Mouse (Mus musculus) liver, adult 2 months (tissue): ENCODE measurements around the gene Alox5ap.
A peak's percentile ranks its signal among the peaks of the same experiment; 100 is the strongest.

Source experiments
- CTCF ChIP-seq: fragments of 200-500 bp; IDR thresholded peaks from 2 replicates; pipeline ENCODE4 v1.5.1; 2011; ENCODE audit warnings: low read depth, low read length, control low read depth
- POLR2A ChIP-seq: fragments of 200-500 bp; IDR thresholded peaks from 2 replicates; pipeline ENCODE4 v1.6.1; 2011; ENCODE audit warnings: low read length, control low read depth; ENCODE audit not compliant: insufficient read depth; ENCODE audit errors: extremely low read depth

DNA sequence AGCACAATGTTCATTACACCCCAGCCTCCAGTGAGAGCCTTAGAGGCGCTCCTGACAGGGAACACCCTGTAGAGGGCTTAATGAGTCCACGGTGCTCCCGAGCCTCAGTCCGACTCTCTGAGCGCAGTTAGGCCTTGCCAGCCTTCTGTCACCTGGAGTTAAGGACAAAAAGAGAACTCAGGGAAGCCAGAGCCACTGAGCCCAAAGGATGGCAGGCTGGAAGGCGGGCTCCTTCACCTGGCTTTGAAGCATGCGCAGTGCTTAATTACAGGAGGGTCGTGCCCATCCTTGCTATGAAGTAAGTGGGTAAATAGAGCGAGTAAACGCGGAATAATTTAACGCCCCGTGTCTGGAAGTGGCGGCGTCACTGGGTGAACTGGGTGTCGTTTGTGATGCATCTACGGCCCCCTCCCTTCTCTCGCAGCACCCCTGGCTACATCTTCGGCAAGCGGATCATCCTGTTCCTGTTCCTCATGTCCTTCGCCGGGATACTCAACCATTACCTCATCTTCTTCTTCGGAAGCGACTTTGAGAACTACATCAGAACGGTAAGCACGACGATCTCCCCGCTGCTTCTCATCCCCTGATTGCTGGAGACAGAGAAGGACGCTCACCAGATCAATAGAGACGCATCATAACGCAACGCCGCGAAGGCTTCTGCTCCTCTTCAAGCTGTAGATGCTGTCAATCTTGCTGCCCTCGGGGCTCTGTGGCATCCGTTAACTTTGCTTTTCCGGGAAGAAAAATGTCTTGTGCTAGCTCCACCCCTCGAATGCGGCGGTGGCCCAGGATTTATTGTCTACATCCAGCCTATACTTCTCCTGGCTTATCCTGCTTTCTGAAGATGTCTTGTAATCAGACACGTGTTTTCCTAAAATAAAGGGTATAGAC, 22.8 kb downstream of the Alox5ap start:
- TF ChIP-seq POLR2A (no peak), CTCF (peak; percentile 22; the same call in 1 of the 2 replicates)
